Mouse (Mus musculus) lung, postnatal 0 days (tissue): Measurements from ENCODE around the gene Cpsf3. TPM values are rescaled to one million over a fixed set of nuclear protein-coding genes. Genes with fewer than 3 reads are reported as not detected.

Source experiments
- ATAC-seq: fragments of 200-750 bp; cut with Nextera tagmentation; 2 replicates; pipeline ENCODE4 v1.8.0; 2017; ENCODE audit warnings: moderate library complexity
- DNase-seq: peaks from one replicate; pipeline ENCODE4 v3.0.0-alpha.2; 2016; ENCODE audit warnings: low spot score
- H3K27ac ChIP-seq: fragments of 300-500 bp; sonication (generic); 2 replicates; pipeline ENCODE4 v1.5.1; 2014; ENCODE audit warnings: antibody characterized with exemption, mild to moderate bottlenecking, low read length, mixed read lengths
- H3K27me3 ChIP-seq: fragments of 300-500 bp; sonication (generic); replicated peaks from 2 replicates; pipeline ENCODE4 v1.6.1; 2014; ENCODE audit warnings: low read length, mixed read lengths; ENCODE audit not compliant: insufficient read depth
- H3K36me3 ChIP-seq: fragments of 300-500 bp; sonication (generic); 2 replicates; pipeline ENCODE4 v1.6.1; 2014; ENCODE audit warnings: low read length, mixed read lengths; ENCODE audit not compliant: insufficient read depth
- H3K4me1 ChIP-seq: fragments of 300-500 bp; sonication (generic); 2 replicates; pipeline ENCODE4 v1.6.1; 2014; ENCODE audit warnings: antibody characterized with exemption, low read depth, low read length, mixed read lengths; ENCODE audit not compliant: insufficient read depth
- H3K4me2 ChIP-seq: fragments of 300-500 bp; sonication (generic); replicated peaks from 2 replicates; pipeline ENCODE4 v1.6.1; 2014; ENCODE audit warnings: low read depth, mild to moderate bottlenecking, low read length, moderate library complexity, mixed read lengths
- H3K4me3 ChIP-seq: fragments of 300-500 bp; sonication (generic); 2 replicates; pipeline ENCODE4 v1.5.1; 2014; ENCODE audit warnings: low read depth, low read length
- H3K9ac ChIP-seq: fragments of 300-500 bp; sonication (generic); replicated peaks from 2 replicates; pipeline ENCODE4 v1.6.1; 2014; ENCODE audit warnings: low read depth, mild to moderate bottlenecking
- H3K9me3 ChIP-seq: fragments of 300-500 bp; sonication (generic); 2 replicates; pipeline ENCODE4 v1.6.1; 2016; ENCODE audit warnings: low read length, mixed read lengths
- CTCF ChIP-seq: IDR thresholded peaks from 2 replicates; pipeline ENCODE4 v1.5.1; 2016; ENCODE audit warnings: antibody characterized with exemption, mild to moderate bottlenecking
- EP300 ChIP-seq: IDR thresholded peaks from 2 replicates; pipeline ENCODE4 v1.6.1; 2016; ENCODE audit warnings: antibody characterized with exemption, mild to moderate bottlenecking, control low read depth
- WGBS: fragments of 180-500 bp; shearing (Covaris S2); extraction: QIAGEN DNeasy Blood & Tissue Kit; methylation state at CpG from one replicate; pipeline ENCODE4 v1.1.7; 2014; 5-methylcytosine and 5-hydroxymethylcytosine counted together
- polyA plus RNA-seq: library from polyadenylated mRNA; unstranded; fragments of >200 nt; fragmentation: Nextera tagmentation; extraction: Ambion mirVana; gene quantifications from 2 replicates; pipeline ENCODE4 v1.2.1, GENCODE M21; 2015

Gene Cpsf3
- polyA plus RNA-seq, 1 experiment from 2014 or later = 65.4 TPM

DNA sequence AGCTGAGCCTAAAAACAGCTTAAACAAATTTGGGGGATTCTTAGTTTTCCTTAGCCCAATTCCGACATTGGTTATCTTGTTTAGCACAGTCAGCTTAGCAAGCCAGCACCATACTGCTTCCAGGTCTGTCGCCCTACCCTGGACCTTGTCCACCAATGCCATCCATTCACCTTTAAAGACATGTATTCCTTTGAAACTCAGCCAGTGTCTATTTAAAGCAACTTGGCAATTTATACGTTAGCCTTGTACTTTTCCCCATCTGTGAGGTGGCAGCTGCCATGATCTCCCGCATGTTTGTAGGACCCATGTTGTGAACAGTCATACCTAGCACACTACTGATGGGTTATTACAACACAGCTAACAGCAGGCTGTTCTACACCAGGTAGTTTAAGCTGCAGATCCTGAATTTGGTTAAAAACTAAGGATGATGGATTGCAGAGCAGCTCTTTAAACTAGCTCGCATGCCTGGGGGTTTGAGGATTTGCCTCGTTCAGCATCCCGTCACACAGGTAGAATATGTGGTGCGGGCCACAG, 17.0 kb upstream of the Cpsf3 start:
- no peak overlapping the region for H3K4me2 ChIP-seq
- peaks cover 16% of the 10 kb centered on the region for H3K36me3 ChIP-seq
- WGBS = 91% methylated on average over 8 of the region's 8 CpGs
- no peak overlapping the region for H3K9ac ChIP-seq
- no peaks in the 10 kb centered on the region for H3K9me3 ChIP-seq
- TF ChIP-seq EP300 (no peak), CTCF (no peak)
- H3K4me1 ChIP-seq = no peaks in the 10 kb centered on the region
- H3K27me3 ChIP-seq = no peaks in the 10 kb centered on the region
- ATAC-seq (no peak), DNase-seq (no peak)
- no peak overlapping the region for H3K4me3 ChIP-seq
- no peak overlapping the region for H3K27ac ChIP-seq

DNA sequence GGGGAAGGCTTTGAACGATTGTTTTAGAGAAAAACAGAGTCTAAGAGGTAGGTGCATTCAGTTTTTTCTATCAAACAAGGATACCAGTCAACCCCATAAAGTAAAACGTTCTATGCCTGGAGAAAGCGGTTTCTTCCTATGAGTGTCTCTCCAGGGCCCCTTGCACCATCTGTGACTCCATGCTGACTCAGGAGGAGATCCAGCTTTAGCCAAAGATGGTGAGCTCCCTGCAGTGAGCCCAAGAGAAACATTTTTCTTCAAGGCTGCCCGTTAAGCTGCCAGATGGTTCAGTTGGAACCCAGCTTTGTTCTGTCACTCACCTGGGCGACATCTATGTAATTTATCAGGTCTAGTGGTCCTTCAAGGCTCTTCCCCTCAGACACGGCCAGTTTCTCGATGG, 10.7 kb upstream of the Cpsf3 start:
- WGBS = 76% methylated on average over 7 of the region's 7 CpGs
- no peak for DNase-seq

GRCm38 (mm10) chr12:21277352-21277864, 7.8 kb upstream of the Cpsf3 start:
- TF ChIP-seq EP300 (no peak), CTCF (no peak)
- Histone ChIP-seq H3K27me3 (no peaks in the 10 kb centered on the region), H3K36me3 (no peaks in the 10 kb centered on the region), H3K4me1 (no peaks in the 10 kb centered on the region), H3K27ac (no peak overlapping the region), H3K4me3 (no peak overlapping the region), H3K4me2 (no peak overlapping the region), H3K9ac (no peak overlapping the region), H3K9me3 (no peaks in the 10 kb centered on the region)
- DNase-seq = no peak
- WGBS = 74% methylated on average over 1 of the region's 1 CpGs
- no peak for ATAC-seq

More for the DNA sequence above, 10.7 kb upstream of the Cpsf3 start:
- Histone ChIP-seq H3K27me3 (no peaks in the 10 kb centered on the region), H3K4me2 (no peak overlapping the region), H3K36me3 (peaks cover 16% of the 10 kb centered on the region), H3K4me3 (no peak overlapping the region), H3K9ac (no peak overlapping the region), H3K9me3 (no peaks in the 10 kb centered on the region), H3K4me1 (no peaks in the 10 kb centered on the region), H3K27ac (no peak overlapping the region)
- no peak for ATAC-seq
- no peak for TF ChIP-seq EP300

DNA sequence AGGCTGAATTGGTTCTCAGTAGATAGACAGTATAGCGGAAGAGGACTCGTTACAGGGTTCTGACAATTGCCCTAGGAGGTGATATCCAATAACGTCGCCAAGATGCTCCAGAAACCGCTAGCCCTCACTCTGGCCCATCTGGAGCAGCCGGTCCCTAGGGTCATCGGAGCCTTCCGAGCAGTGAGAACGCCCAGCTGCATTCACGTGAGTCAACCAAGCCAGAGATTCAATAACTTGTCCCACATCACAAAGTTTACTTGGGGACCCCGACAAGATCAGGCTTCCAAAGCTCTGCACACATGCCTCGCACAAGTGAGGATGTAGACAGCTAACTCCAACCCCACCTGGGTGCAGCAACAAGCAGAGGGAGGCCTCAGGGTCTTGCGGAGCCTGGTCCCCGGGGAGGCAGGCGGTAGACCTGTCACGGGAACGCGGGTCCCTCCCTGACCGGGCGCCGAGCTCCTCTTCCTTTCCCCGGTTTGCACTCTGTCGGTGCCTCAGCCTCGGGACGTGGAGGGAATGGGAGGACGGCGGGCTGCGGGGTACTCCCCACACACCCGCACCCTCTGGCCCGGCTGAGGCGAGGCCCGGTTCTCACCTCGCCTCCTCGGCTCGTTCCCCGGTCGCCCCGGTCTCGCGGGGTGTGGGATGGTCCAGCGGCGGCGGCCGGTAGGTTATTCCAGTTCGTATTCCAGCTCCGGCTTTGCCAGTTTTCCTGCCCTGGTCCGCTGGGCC, 484 bp downstream of the Cpsf3 start:
- DNase-seq = no peak

GRCm38 (mm10) chr12:21286243-21286622, 1.0 kb downstream of the Cpsf3 start, which contains the start of gene Itgb1bp1:
Itgb1bp1 (minus strand) TSS chr12:21286284.
- Histone ChIP-seq H3K4me3 (peak within 1 kb of the TSS; percentile 61), H3K9me3 (no peaks in the 10 kb centered on the region), H3K9ac (peak within 1 kb of the TSS; percentile 56), H3K4me1 (peaks cover 14% of the 10 kb centered on the region; the same call in 1 of the 2 replicates), H3K4me2 (peak within 1 kb of the TSS; percentile 67), H3K36me3 (0 out of 2 replicates have a peak, but pooled peaks cover 1% of the 10 kb centered on the region), H3K27me3 (no peaks in the 10 kb centered on the region), H3K27ac (peak within 1 kb of the TSS; percentile 78)
- TF ChIP-seq CTCF = peak; percentile 25; the same call in 1 of the 2 replicates
- no peak for TF ChIP-seq EP300
- 1% methylated on average over 28 of the region's 28 CpGs for WGBS
- peak; percentile 90 for ATAC-seq
- DNase-seq = peak; percentile 99

More for the DNA sequence above, 484 bp downstream of the Cpsf3 start:
- WGBS = under 1% methylated on average over 44 of the region's 47 CpGs
- Histone ChIP-seq H3K4me1 (peaks cover 14% of the 10 kb centered on the region; the same call in 1 of the 2 replicates), H3K27ac (peak overlapping the region; percentile 78), H3K9ac (peak overlapping the region; percentile 56), H3K27me3 (no peaks in the 10 kb centered on the region), H3K4me2 (peak overlapping the region; percentile 67), H3K36me3 (no peaks in the 10 kb centered on the region), H3K9me3 (no peaks in the 10 kb centered on the region), H3K4me3 (peak overlapping the region; percentile 61)
- ATAC-seq = peak; percentile 70
- TF ChIP-seq CTCF (no peak), EP300 (no peak)
